Mouse (Mus musculus) cerebellum, postnatal 25 days (tissue): ENCODE results near the gene Dctpp1.

Experiments used
- DNase-seq, 2 experiments: peaks; one replicate each; pipeline ENCODE4 v3.0.0; 2021; ENCODE audit warnings: mixed read lengths in 2 of 2

The Dctpp1 gene

DNA sequence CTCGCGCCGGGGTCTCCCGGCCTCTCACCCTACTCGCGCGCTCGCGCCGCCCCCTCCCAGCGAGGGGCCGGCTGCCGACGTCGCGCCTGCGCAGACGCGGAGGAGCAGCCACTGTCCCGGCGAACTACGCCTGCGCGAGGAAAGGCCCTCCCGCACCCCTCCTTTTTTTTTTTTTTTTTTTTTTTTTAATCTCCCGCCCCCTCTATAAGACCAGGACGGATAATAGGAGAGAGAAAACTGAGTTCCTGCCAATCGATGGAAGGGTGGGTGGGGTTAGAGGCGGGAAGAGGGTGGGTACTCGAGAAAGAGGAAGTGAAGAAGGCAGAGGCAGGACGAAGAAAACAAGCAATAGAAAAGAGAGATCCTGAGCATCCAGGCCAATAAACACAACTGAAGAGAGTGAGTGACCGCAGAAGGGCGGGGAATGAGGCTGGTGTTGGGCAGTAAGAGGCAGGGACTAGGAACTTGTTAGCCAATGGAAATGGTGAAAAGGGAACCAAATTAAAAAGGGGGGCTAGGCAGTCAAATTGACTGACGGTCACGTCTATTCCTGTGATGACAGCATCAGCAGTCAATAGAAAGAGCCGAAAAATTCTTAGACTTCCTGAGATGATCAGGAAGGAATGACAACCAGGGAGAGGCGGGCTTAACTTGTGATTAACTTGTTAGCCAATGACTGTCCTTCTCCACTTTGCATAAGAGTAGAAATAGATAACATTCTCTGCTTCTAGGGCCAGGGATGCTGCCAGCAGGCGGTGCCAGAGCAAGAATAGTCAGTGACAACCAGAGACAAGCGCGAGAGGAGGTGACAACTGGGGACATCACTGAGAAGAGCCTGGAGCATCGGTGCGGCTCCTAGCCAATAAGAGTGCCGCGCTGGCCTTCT, 51.7 kb downstream of the Dctpp1 start, which contains the start of gene Mylpf:
TSS of gene Mylpf (plus strand) at position 338 of the 886 bp plus-strand sequence.
- peak; percentile 91 to 96 for DNase-seq

DNA sequence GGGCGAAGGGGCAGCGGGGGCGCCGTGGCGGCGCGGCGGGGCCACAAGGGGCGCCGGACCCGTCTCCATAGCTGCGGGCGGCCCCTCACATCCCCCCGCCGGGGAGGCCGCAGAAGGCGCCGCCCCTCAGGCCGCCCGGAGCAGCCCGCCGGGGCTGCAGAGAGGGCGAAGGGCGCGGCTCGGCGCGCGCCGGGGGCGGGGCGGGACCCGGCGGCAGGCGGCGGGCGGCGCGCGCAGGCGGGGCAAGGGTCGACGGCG, 52.3 kb downstream of the Dctpp1 start, which contains the start of gene Tbc1d10b:
TSS of gene Tbc1d10b (minus strand) at position 174 of the 258 bp plus-strand sequence.
- DNase-seq = no peak

DNA sequence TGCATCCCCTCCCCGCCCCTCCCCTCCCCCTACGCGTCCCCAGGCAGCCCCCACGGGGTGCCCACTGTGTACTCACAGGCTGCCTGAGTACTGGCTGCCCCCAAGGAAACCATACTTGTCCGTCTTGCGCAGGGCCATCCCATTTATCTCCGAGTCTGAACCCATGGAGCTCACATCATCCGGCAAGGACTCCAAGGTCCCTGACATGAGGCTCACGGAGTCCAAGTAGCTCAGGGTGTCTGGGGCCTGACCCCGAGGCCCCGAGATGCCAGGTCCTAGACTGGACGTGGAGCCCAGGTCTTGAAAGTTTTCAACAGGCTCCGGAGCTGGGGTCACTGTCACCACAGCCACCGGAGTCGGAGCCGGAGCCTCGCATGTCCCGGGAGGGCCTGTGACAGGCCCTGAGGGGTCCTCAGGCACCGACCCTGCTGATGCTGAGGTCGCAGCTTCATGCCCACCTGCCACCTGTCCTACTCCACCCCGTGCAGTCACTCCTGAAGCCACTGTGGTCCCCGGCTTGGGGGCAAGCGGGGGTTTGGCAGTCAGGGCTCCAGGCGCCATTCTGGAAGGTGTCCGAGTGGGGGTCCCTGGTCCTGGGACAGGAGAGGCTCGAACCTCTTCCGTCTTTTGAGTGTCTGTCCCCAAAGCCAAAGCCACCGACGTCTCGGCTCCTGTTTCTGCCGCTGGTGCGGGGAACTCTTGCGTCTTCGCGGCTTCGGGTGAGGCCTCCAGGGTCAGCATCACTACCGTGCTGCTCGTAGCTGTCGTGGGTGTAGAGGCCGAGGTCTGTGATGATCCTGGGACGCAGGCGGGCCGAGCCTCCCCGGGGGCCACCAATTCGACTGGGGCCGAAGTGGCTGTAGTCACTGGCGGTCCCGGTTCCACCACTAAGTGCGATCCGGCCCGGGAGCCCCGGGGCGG, 52.9 kb downstream of the Dctpp1 start:
- DNase-seq = no peak
